ENCODE assay signal across 24 mouse cellular contexts in genomic region chr2:120589759-120590158, GRCm38 (mm10). TPM values are rescaled to one million over a fixed set of nuclear protein-coding genes. Genes with fewer than 3 reads are reported as not detected.
DNase-seq lines count a peak whose midpoint lies in the region; ATAC-seq and TF ChIP-seq lines count a peak whose summit lies in the region.
"Had no signal": no experiment of that assay in that cellular context is flagged by ENCODE, and none has a peak within 500 bp of the region (broad histone marks: within the 10 kb centered on the region; RNA-seq: fewer than 3 reads in every experiment).

No protein-coding gene starts in this region.

- no peak overlapping the region for H3K9ac ChIP-seq in kidney, embryonic 15.5 days
- H3K9ac ChIP-seq: embryonic facial prominence, embryonic 12.5 days; forebrain, embryonic 15.5 days; hindbrain, embryonic 12.5 days; liver, postnatal 0 days; midbrain, embryonic 12.5 days; neural tube, embryonic 13.5 days had no signal

- peaks cover 74% of the 10 kb centered on the region for H3K36me3 ChIP-seq in kidney, embryonic 15.5 days

- no peaks in the 10 kb centered on the region for H3K27me3 ChIP-seq in kidney, embryonic 15.5 days
- H3K27me3 ChIP-seq: embryonic facial prominence, embryonic 12.5 days; forebrain, embryonic 15.5 days; hindbrain, embryonic 12.5 days; midbrain, embryonic 12.5 days; neural tube, embryonic 13.5 days had no signal

- peak overlapping the region; percentile 70 for H3K27ac ChIP-seq in left cerebral cortex, adult 2 months
- H3K27ac ChIP-seq in kidney, embryonic 15.5 days: no peak overlapping the region
- H3K27ac ChIP-seq: embryonic facial prominence, embryonic 12.5 days; forebrain, embryonic 15.5 days; heart, embryonic 10.5 days; hindbrain, embryonic 12.5 days; limb, embryonic 10.5 days; midbrain, embryonic 12.5 days; neural tube, embryonic 13.5 days had no signal

- no peak for ATAC-seq in inflammation-experienced regulatory T-cells, adult 6 months
- no peak for ATAC-seq in kidney, embryonic 15.5 days (replicated peaks; ENCODE audit: low FRiP score)
- ATAC-seq: forebrain, embryonic 15.5 days; liver, postnatal 0 days had no signal

- no peak overlapping the region for H3K4me2 ChIP-seq in kidney, embryonic 15.5 days
- H3K4me2 ChIP-seq: embryonic facial prominence, embryonic 12.5 days; forebrain, embryonic 15.5 days; hindbrain, embryonic 12.5 days; midbrain, embryonic 12.5 days; neural tube, embryonic 13.5 days had no signal

- H3K9me3 ChIP-seq in kidney, embryonic 15.5 days (replicated peaks): no peaks in the 10 kb centered on the region
- H3K9me3 ChIP-seq: embryonic facial prominence, embryonic 12.5 days; forebrain, embryonic 15.5 days; heart, embryonic 10.5 days; hindbrain, embryonic 12.5 days; limb, embryonic 10.5 days; midbrain, embryonic 12.5 days; neural tube, embryonic 13.5 days had no signal

- 89% methylated on average over 5 of the region's 5 CpGs for WGBS in kidney, embryonic 15.5 days

- no peak overlapping the region for H3K4me3 ChIP-seq in left cerebral cortex, adult 2 months
- no peak overlapping the region for H3K4me3 ChIP-seq in kidney, embryonic 15.5 days (replicated peaks)
- H3K4me3 ChIP-seq: embryonic facial prominence, embryonic 12.5 days; erythroblast, embryonic 14.5 days; forebrain, embryonic 15.5 days; heart, embryonic 10.5 days; hindbrain, embryonic 12.5 days; limb, embryonic 10.5 days; midbrain, embryonic 12.5 days; neural tube, embryonic 13.5 days had no signal

- DNase-seq in layer of hippocampus, adult 11-12 months (ENCODE audit: low spot score): peak; percentile 64
- DNase-seq in layer of hippocampus, postnatal 25 days (ENCODE audit: extremely low spot score in 1 of 2, low spot score in 1 of 2): no peak
- peak; percentile 13 to 20 for DNase-seq in frontal cortex, postnatal 25 days (ENCODE audit: low spot score in 2 of 2)
- peak; percentile 36 to 50 for DNase-seq in left cerebral cortex, adult 2 months (ENCODE audit: extremely low spot score in 1 of 2, low spot score in 2 of 2)
- DNase-seq in right cerebral cortex, postnatal 25 days: peak; percentile 69
- DNase-seq in neural tube, embryonic 10.5 days (ENCODE audit: extremely low spot score, low spot score): no peak
- DNase-seq: adrenal gland, adult 2 months; cerebellum, adult 8-10 months; gastrocnemius, postnatal 14 days; heart, postnatal 10 days; kidney, postnatal 4 days; liver, postnatal 0 days; lung, postnatal 10 days; thymus, postnatal 4 days had no signal

- intact Hi-C loops in left cerebral cortex, adult 2 months (cut with DNase I): loop anchor here (1.0 to 5.0 kb wide), 2 partner anchors 17 to 47 kb away; no protein-coding TSS in a partner anchor

- no peak for TF ChIP-seq CTCF in left cerebral cortex, adult 2 months (IDR thresholded peaks at IDR 0.05)

- no peaks in the 10 kb centered on the region for H3K4me1 ChIP-seq in kidney, embryonic 15.5 days
- H3K4me1 ChIP-seq: embryonic facial prominence, embryonic 12.5 days; forebrain, embryonic 15.5 days; heart, embryonic 10.5 days; hindbrain, embryonic 12.5 days; limb, embryonic 10.5 days; midbrain, embryonic 12.5 days; neural tube, embryonic 13.5 days had no signal

RNA-seq across cellular contexts. Expression of gene Haus2, which starts 19.4 kb away (rescaled TPM):
- total RNA-seq in layer of hippocampus, postnatal 25 days (2021): 10 to 100 TPM; 13.9 to 14.5 TPM
- total RNA-seq in left cerebral cortex, adult 2 months (2021): 10 to 100 TPM; 11.7 to 14.4 TPM
- polyA plus RNA-seq in inflammation-experienced regulatory T-cells, adult 6 months (2017; shearing (Covaris generic)): 10 to 100 TPM; 15.6 to 19.5 (median 18.0) TPM
- 24.4 and 25.9 TPM in 2 replicates for polyA plus RNA-seq in kidney, embryonic 15.5 days (2015; fragmentation: Nextera tagmentation; extraction: Ambion mirVana)

RNA-seq across cellular contexts. Expression of gene Lrrc57, which starts 19.6 kb away (rescaled TPM):
- total RNA-seq in layer of hippocampus, postnatal 25 days (2021): 10 to 100 TPM; 33.4 to 37.5 TPM
- 10 to 100 TPM; 41.6 to 42.5 TPM for total RNA-seq in left cerebral cortex, adult 2 months (2021)
- 10 to 100 TPM; 30.6 to 33.5 (median 33.4) TPM for polyA plus RNA-seq in inflammation-experienced regulatory T-cells, adult 6 months (2017; shearing (Covaris generic))
- polyA plus RNA-seq in kidney, embryonic 15.5 days (2015; fragmentation: Nextera tagmentation; extraction: Ambion mirVana): 22.3 and 22.5 TPM in 2 replicates

RNA-seq across cellular contexts. Expression of gene Snap23, which starts 22.3 kb away (rescaled TPM):
- 10 to 100 TPM; 14.1 to 19.7 TPM for total RNA-seq in layer of hippocampus, postnatal 25 days (2021)
- total RNA-seq in left cerebral cortex, adult 2 months (2021): 10 to 100 TPM; 19.1 to 23.5 TPM
- polyA plus RNA-seq in inflammation-experienced regulatory T-cells, adult 6 months (2017; shearing (Covaris generic)): 10 to 100 TPM; 54.6 to 67.1 (median 58.2) TPM
- 56.3 and 56.9 TPM in 2 replicates for polyA plus RNA-seq in kidney, embryonic 15.5 days (2015; fragmentation: Nextera tagmentation; extraction: Ambion mirVana)

RNA-seq across cellular contexts. Expression of gene Zfp106, which starts 26.1 kb away (rescaled TPM):
- 100 to 1,000 TPM; 145 to 150 TPM for total RNA-seq in layer of hippocampus, postnatal 25 days (2021)
- 100 to 1,000 TPM; 169 to 182 TPM for total RNA-seq in left cerebral cortex, adult 2 months (2021)
- polyA plus RNA-seq in inflammation-experienced regulatory T-cells, adult 6 months (2017; shearing (Covaris generic)): 10 to 100 TPM; 23.8 to 29.5 (median 28.5) TPM
- polyA plus RNA-seq in kidney, embryonic 15.5 days (2015; fragmentation: Nextera tagmentation; extraction: Ambion mirVana): 45.3 and 53.7 TPM in 2 replicates

RNA-seq across cellular contexts. Expression of gene Stard9, which starts 39.2 kb away (rescaled TPM):
- total RNA-seq in layer of hippocampus, postnatal 25 days (2021): 10 to 100 TPM in 1 of 2 experiments, 1 to 10 TPM in 1; 6.0 to 10.1 TPM
- total RNA-seq in left cerebral cortex, adult 2 months (2021): 10 to 100 TPM; 10.1 to 10.8 TPM
- 1 to 10 TPM in 1 of 3 experiments, under 1 TPM in 2; 0.44 to 1.2 (median 0.78) TPM for polyA plus RNA-seq in inflammation-experienced regulatory T-cells, adult 6 months (2017; shearing (Covaris generic))
- 4.1 and 5.2 TPM in 2 replicates for polyA plus RNA-seq in kidney, embryonic 15.5 days (2015; fragmentation: Nextera tagmentation; extraction: Ambion mirVana)

Comparison
In these comparisons a context has a peak if more than half of its experiments do, and no peak if none do; other contexts are left out.
1. DNase-seq: peak in layer of hippocampus, adult 11-12 months (single experiment), frontal cortex, postnatal 25 days (2 of 2), left cerebral cortex, adult 2 months (2 of 2) and right cerebral cortex, postnatal 25 days (single experiment); none in layer of hippocampus, postnatal 25 days (0 of 2) and neural tube, embryonic 10.5 days (single experiment).